Mouse (Mus musculus): ENCODE measurements around the gene Lad1. TPM values are rescaled to one million over a fixed set of nuclear protein-coding genes. Genes with fewer than 3 reads are reported as not detected.

Lad1 gene
- 0.30 and 0.56 TPM in 2 replicates for polyA plus RNA-seq (2015; fragmentation: Nextera tagmentation; extraction: Ambion mirVana)

DNA sequence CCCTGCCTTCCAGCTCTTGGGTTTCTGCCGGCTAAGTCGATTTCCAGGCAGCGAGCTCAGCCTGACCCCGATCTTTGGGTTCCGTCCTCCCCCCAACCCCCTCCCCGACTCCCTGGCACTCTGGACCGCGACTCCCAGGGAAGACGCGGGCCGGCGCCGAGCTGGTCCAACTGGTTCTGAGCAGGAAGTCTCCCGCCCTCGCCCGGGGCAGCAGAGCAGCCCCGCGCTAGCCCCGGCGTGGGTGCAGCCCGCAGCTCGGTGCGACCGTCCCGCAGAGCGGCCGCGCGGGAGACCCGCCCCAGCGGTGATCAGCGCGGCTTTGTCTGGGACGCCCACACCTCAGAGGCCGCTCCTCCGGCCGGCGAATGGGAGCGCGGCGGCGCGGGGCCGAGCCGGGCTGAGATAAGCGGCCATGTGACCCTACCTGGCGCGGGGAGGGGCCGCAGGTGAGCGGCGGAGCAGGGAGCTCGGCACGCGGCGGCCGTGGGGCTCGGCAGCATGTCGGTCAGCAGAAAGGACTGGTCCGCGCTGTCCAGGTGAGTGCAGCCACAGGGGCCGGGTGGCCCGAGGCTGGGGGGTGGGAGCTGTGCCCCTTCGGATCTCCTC lies at the start of gene Lad1:
TSS of gene Lad1 (plus strand) at position 118 of the 606 bp plus-strand sequence.
- no peak for ATAC-seq (ENCODE audit: insufficient read depth)
- Histone ChIP-seq H3K4me1 (replicated peaks) (peaks cover 7% of the 10 kb centered on the region), H3K9ac (no peak within 1 kb of the TSS), H3K4me2 (peak within 1 kb of the TSS; percentile 64), H3K27ac (replicated peaks) (no peak within 1 kb of the TSS), H3K4me3 (replicated peaks) (peak within 1 kb of the TSS; percentile 43), H3K36me3 (replicated peaks) (no peaks in the 10 kb centered on the region), H3K9me3 (replicated peaks) (no peaks in the 10 kb centered on the region), H3K27me3 (peaks cover 96% of the 10 kb centered on the region)
- WGBS (ENCODE audit: insufficient replicate concordance): 1% methylated on average over 63 of the region's 63 CpGs

GRCm38 (mm10) chr1:135770237-135770636 lies 48.2 kb upstream of the Lad1 start:
- Histone ChIP-seq H3K9ac (no peak overlapping the region), H3K4me1 (replicated peaks) (peaks cover 20% of the 10 kb centered on the region)
- no peak for ATAC-seq (ENCODE audit: insufficient read depth)

GRCm38 (mm10) chr1:135770896-135771572 lies 47.4 kb upstream of the Lad1 start:
- Histone ChIP-seq H3K27ac (replicated peaks) (no peak overlapping the region), H3K9ac (no peak overlapping the region), H3K4me2 (no peak overlapping the region), H3K9me3 (replicated peaks) (no peaks in the 10 kb centered on the region), H3K4me3 (replicated peaks) (no peak overlapping the region), H3K4me1 (replicated peaks) (peaks cover 13% of the 10 kb centered on the region), H3K36me3 (replicated peaks) (no peaks in the 10 kb centered on the region), H3K27me3 (peaks cover 28% of the 10 kb centered on the region)
- no peak for ATAC-seq (ENCODE audit: insufficient read depth)
- 39% methylated on average over 12 of the region's 12 CpGs for WGBS (ENCODE audit: insufficient replicate concordance)

More at GRCm38 (mm10) chr1:135770237-135770636, 48.2 kb upstream of the Lad1 start:
- no peak overlapping the region for H3K27ac ChIP-seq (replicated peaks)
- H3K36me3 ChIP-seq (replicated peaks): no peaks in the 10 kb centered on the region
- no peak overlapping the region for H3K4me3 ChIP-seq (replicated peaks)
- H3K27me3 ChIP-seq: peaks cover 36% of the 10 kb centered on the region
- no peak overlapping the region for H3K4me2 ChIP-seq
- 34% methylated on average over 7 of the region's 7 CpGs for WGBS (ENCODE audit: insufficient replicate concordance)
- no peaks in the 10 kb centered on the region for H3K9me3 ChIP-seq (replicated peaks)

DNA sequence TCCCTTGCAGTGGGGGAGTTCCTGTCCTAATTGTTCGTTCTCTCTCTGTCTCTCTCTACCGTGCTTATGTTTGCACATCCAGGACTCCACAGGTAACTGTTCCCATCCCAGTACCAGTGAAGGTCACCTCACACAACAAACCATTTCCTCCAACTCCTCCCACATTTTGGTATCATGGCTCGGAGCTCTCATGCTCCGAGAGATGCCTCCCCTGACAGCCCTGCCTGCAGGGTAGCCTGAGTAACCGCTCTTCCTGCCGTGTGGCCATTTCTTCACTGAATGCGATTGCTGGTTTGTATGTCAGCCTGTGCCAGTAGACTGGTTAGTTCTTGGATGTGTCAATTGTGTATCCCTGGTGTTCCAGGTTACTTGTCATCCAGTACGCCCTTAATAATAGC lies 46.8 kb upstream of the Lad1 start:
- 57% methylated on average over 8 of the region's 8 CpGs for WGBS (ENCODE audit: insufficient replicate concordance)
- H3K4me2 ChIP-seq: no peak overlapping the region
- H3K27me3 ChIP-seq: peaks cover 22% of the 10 kb centered on the region

GRCm38 (mm10) chr1:135776596-135776995 lies 41.8 kb upstream of the Lad1 start:
- H3K36me3 ChIP-seq (replicated peaks): no peaks in the 10 kb centered on the region
- H3K4me3 ChIP-seq (replicated peaks): no peak overlapping the region
- peaks cover 18% of the 10 kb centered on the region for H3K4me1 ChIP-seq (replicated peaks)
- H3K9ac ChIP-seq: no peak overlapping the region
- H3K27ac ChIP-seq (replicated peaks): no peak overlapping the region
- no peak overlapping the region for H3K4me2 ChIP-seq
- peaks cover 14% of the 10 kb centered on the region for H3K27me3 ChIP-seq
- ATAC-seq (ENCODE audit: insufficient read depth): no peak
- H3K9me3 ChIP-seq (replicated peaks): no peaks in the 10 kb centered on the region

More for the DNA sequence above, 46.8 kb upstream of the Lad1 start:
- ATAC-seq (ENCODE audit: insufficient read depth): no peak
- Histone ChIP-seq H3K9ac (no peak overlapping the region), H3K27ac (replicated peaks) (no peak overlapping the region), H3K36me3 (replicated peaks) (no peaks in the 10 kb centered on the region), H3K4me3 (replicated peaks) (no peak overlapping the region), H3K9me3 (replicated peaks) (no peaks in the 10 kb centered on the region), H3K4me1 (replicated peaks) (peaks cover 8% of the 10 kb centered on the region)

DNA sequence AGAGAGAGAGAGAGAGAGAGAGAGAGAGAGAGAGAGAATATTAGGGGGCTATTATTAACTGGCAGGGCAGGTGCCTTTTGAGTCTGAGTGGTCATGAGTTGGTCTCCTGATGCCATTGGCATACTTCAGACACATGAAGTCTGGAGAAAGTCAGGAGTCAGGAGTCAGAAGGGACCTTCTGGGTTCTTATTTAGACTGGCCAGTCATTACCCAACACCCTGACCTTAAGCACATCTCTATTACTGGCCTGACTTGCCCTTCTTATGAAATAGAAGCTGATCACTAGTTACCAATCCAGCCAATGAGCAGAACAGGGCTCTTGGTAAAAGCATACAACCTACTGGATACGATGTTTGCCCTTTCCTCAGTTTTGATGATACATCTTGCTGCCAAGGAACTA lies 41.4 kb upstream of the Lad1 start:
- Histone ChIP-seq H3K9me3 (replicated peaks) (no peaks in the 10 kb centered on the region), H3K4me1 (replicated peaks) (peaks cover 18% of the 10 kb centered on the region), H3K27ac (replicated peaks) (no peak overlapping the region), H3K9ac (no peak overlapping the region), H3K27me3 (peaks cover 14% of the 10 kb centered on the region), H3K36me3 (replicated peaks) (no peaks in the 10 kb centered on the region), H3K4me3 (replicated peaks) (no peak overlapping the region), H3K4me2 (no peak overlapping the region)
- no peak for ATAC-seq (ENCODE audit: insufficient read depth)
- 70% methylated on average over 1 of the region's 1 CpGs for WGBS (ENCODE audit: insufficient replicate concordance)

DNA sequence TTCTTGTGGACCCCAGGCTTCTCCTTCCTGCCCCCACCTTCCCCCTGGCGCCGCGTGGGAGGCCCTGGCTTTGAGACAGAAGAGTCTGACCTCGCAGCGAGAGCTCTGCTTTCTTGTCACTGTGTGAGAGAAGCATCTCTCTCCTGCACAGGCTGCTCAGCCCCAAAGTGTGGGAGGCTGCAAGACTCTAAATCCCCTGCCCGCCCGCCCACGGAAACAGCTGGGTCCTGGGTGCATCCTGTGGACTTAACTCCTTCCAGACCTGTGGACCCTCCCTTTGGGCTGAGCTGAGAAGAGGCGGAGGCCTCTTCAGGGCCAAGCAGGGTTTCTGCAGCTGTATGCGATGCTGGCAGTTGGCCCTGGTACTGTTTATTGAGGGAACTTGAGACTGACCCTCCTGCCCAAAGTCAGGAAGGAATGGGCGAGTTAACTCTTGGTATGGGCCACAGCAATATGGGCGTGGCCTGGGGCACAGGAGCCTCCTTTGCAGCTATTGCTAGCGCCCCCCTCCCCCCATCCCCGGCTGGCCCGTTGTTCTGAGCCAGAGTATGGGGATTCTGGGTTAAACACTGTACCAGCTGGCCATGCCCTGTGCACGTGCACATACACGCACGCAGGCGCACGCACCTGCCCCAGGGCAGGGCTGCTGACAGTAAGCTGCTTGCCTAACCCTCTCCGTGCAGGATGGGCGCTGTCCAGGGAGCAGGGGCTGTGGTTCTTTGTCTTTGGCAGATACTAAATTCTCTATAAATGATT lies 39.4 kb upstream of the Lad1 start, which contains the start of gene Tnni1:
TSS of gene Tnni1 (plus strand) at position 655 of the 756 bp plus-strand sequence.
- Histone ChIP-seq H3K4me2 (no peak within 1 kb of the TSS), H3K4me1 (replicated peaks) (peaks cover 18% of the 10 kb centered on the region)
- ATAC-seq (ENCODE audit: insufficient read depth): no peak

GRCm38 (mm10) chr1:135780649-135781048 lies 37.7 kb upstream of the Lad1 start:
- no peak overlapping the region for H3K27ac ChIP-seq (replicated peaks)
- WGBS (ENCODE audit: insufficient replicate concordance): 46% methylated on average over 4 of the region's 4 CpGs

More for the DNA sequence above, 39.4 kb upstream of the Lad1 start, which contains the start of gene Tnni1:
- WGBS (ENCODE audit: insufficient replicate concordance): 20% methylated on average over 22 of the region's 22 CpGs
- Histone ChIP-seq H3K4me3 (replicated peaks) (no peak within 1 kb of the TSS), H3K9ac (no peak within 1 kb of the TSS), H3K27ac (replicated peaks) (no peak within 1 kb of the TSS), H3K9me3 (replicated peaks) (no peaks in the 10 kb centered on the region), H3K36me3 (replicated peaks) (no peaks in the 10 kb centered on the region), H3K27me3 (peaks cover 14% of the 10 kb centered on the region)

GRCm38 (mm10) chr1:135781220-135781619 lies 37.2 kb upstream of the Lad1 start:
- Histone ChIP-seq H3K4me2 (no peak overlapping the region), H3K36me3 (replicated peaks) (no peaks in the 10 kb centered on the region), H3K27ac (replicated peaks) (no peak overlapping the region), H3K9ac (no peak overlapping the region), H3K9me3 (replicated peaks) (no peaks in the 10 kb centered on the region), H3K4me1 (replicated peaks) (peaks cover 18% of the 10 kb centered on the region), H3K4me3 (replicated peaks) (no peak overlapping the region), H3K27me3 (peaks cover 14% of the 10 kb centered on the region)
- ATAC-seq (ENCODE audit: insufficient read depth): no peak
- WGBS (ENCODE audit: insufficient replicate concordance): 14% methylated on average over 13 of the region's 13 CpGs

More at GRCm38 (mm10) chr1:135780649-135781048, 37.7 kb upstream of the Lad1 start:
- H3K36me3 ChIP-seq (replicated peaks): no peaks in the 10 kb centered on the region
- no peak overlapping the region for H3K4me2 ChIP-seq
- no peak overlapping the region for H3K9ac ChIP-seq
- peaks cover 18% of the 10 kb centered on the region for H3K4me1 ChIP-seq (replicated peaks)
- H3K9me3 ChIP-seq (replicated peaks): no peaks in the 10 kb centered on the region
- H3K4me3 ChIP-seq (replicated peaks): no peak overlapping the region
- H3K27me3 ChIP-seq: peaks cover 14% of the 10 kb centered on the region
- no peak for ATAC-seq (ENCODE audit: insufficient read depth)

- H3K4me1 ChIP-seq (replicated peaks): peaks cover 18% of the 10 kb centered on the region
- ATAC-seq (ENCODE audit: insufficient read depth): no peak
- no peak overlapping the region for H3K9ac ChIP-seq
- H3K9me3 ChIP-seq (replicated peaks): no peaks in the 10 kb centered on the region
- H3K27me3 ChIP-seq: peaks cover 14% of the 10 kb centered on the region
- WGBS (ENCODE audit: insufficient replicate concordance): 56% methylated on average over 10 of the region's 10 CpGs
- H3K4me2 ChIP-seq: no peak overlapping the region
- H3K27ac ChIP-seq (replicated peaks): no peak overlapping the region
- no peaks in the 10 kb centered on the region for H3K36me3 ChIP-seq (replicated peaks)
- no peak overlapping the region for H3K4me3 ChIP-seq (replicated peaks)
These were observed 35.6 kb upstream of the Lad1 start for GRCm38 (mm10) chr1:135782816-135783215.

DNA sequence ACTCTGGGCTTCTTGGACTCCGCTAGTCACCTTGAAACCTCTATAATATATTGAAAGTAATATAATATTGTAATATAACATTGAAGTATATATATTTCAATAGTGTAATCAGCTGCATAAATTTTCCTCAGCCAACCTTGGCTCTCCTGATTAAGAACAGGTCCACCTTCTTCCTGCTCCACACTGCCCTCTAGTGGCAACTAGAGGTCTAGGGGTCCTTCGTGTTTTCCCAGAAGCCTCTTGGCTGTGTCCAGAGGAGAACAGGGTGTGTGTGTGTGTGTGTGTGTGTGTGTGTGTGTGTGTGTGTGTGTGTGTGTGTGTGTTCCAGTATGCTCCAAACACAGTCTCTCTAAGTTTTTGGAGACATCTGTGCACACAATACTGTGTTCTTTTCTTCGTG lies 30.6 kb upstream of the Lad1 start:
- Histone ChIP-seq H3K27me3 (peaks cover 21% of the 10 kb centered on the region), H3K9ac (no peak overlapping the region), H3K27ac (replicated peaks) (no peak overlapping the region), H3K36me3 (replicated peaks) (no peaks in the 10 kb centered on the region), H3K4me2 (no peak overlapping the region), H3K4me3 (replicated peaks) (no peak overlapping the region), H3K4me1 (replicated peaks) (peaks cover 11% of the 10 kb centered on the region), H3K9me3 (replicated peaks) (no peaks in the 10 kb centered on the region)
- WGBS (ENCODE audit: insufficient replicate concordance): 53% methylated on average over 3 of the region's 3 CpGs
- ATAC-seq (ENCODE audit: insufficient read depth): no peak
